Mouse (Mus musculus) olfactory bulb, adult 2 months (tissue): ENCODE data around the gene Ndufs8.

Experiments
- CTCF ChIP-seq: fragments of 200-500 bp; IDR thresholded peaks from 2 replicates; pipeline ENCODE4 v1.5.1; 2012; ENCODE audit warnings: low read depth, mild to moderate bottlenecking, low read length, moderate library complexity; ENCODE audit not compliant: insufficient read depth
- POLR2A ChIP-seq: fragments of 200-500 bp; IDR thresholded peaks from 2 replicates; pipeline ENCODE4 v1.6.1; 2012; ENCODE audit warnings: mild to moderate bottlenecking, low read depth, low read length, moderate library complexity; ENCODE audit not compliant: insufficient read depth

GRCm38 (mm10) chr19:3914535-3914934 lies 2.0 kb upstream of the Ndufs8 start:
- TF ChIP-seq CTCF (no peak), POLR2A (no peak)
